Mouse (Mus musculus): ENCODE results near the gene Tmem52b. TPM values are rescaled to one million over a fixed set of nuclear protein-coding genes. Genes with fewer than 3 reads are reported as not detected.

The Tmem52b gene
- polyA plus RNA-seq, 1 experiment = not detected

DNA sequence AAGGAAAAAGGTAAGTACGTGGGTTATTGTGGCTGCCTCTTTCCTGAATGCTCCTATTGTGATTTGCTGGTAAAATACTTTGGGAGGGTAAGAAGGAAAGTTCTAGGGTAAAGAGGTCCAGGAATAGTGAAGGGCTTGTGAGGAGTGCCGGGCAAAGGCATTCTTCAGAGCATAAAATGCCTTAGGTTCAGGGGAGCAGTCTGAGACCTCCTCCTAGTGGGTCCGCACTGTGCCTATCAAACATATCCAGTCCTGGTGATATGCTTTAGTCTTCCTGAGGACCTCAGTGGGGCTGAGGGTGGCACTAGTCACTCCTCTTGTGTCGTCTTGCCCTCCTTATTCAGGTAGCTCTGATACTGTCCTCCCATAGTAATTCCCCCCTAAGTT lies 47.3 kb downstream of the Tmem52b start:
- TF ChIP-seq CTCF (IDR thresholded peaks at IDR 0.05; ENCODE audit: insufficient read depth, low read depth, low read length) (no peak), POLR2A (IDR thresholded peaks at IDR 0.05; ENCODE audit: insufficient read depth, low read depth, low read length) (no peak)
- Histone ChIP-seq H3K27ac (ENCODE audit: insufficient read depth, low read depth, low read length) (no peak overlapping the region), H3K4me1 (ENCODE audit: control insufficient read depth, insufficient read depth, low read length) (no peaks in the 10 kb centered on the region), H3K4me3 (ENCODE audit: insufficient read depth, low read depth, low read length) (no peak overlapping the region)
- WGBS = 52% methylated on average over 4 of the region's 4 CpGs

DNA sequence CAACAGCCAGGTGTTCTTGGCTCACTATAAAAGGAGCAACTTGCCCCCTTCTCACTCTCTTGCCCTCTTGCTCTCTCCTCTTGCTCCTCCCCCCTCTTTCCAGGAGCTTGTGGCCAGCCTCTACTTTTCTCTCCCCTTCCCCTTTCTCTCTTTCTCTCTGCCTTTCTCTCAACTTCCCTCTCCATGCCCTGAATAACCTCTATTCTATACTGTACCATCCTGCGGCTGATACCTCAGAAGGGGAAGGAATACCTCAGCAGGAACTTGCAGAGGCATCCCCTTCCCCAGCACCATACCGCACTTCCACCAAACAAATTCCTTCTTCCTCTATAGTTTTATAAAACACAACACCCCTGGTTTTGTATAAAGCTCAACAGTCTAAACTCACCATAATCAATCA lies 52.9 kb downstream of the Tmem52b start:
- no peak overlapping the region for H3K27ac ChIP-seq (ENCODE audit: insufficient read depth, low read depth, low read length)
- no peak overlapping the region for H3K4me3 ChIP-seq (ENCODE audit: insufficient read depth, low read depth, low read length)
- no peak for TF ChIP-seq CTCF (IDR thresholded peaks at IDR 0.05; ENCODE audit: insufficient read depth, low read depth, low read length)
- TF ChIP-seq POLR2A (IDR thresholded peaks at IDR 0.05; ENCODE audit: insufficient read depth, low read depth, low read length) = no peak
- no peaks in the 10 kb centered on the region for H3K4me1 ChIP-seq (ENCODE audit: control insufficient read depth, insufficient read depth, low read length)
- WGBS = 85% methylated on average over 2 of the region's 2 CpGs

Other genes with a start within 250 kb of the Tmem52b start
- not detected in 2 replicates for gene Cd69, start 237.1 kb upstream of the Tmem52b start, polyA plus RNA-seq (2012; ENCODE audit: insufficient read depth, insufficient read length, low replicate concordance, missing spikeins)
- not detected in 2 replicates for gene 4922502D21Rik, start 180.8 kb upstream of the Tmem52b start, polyA plus RNA-seq (2012; ENCODE audit: insufficient read depth, insufficient read length, low replicate concordance, missing spikeins)
- gene Clec12a, start 169.9 kb upstream of the Tmem52b start, polyA plus RNA-seq (2012; ENCODE audit: insufficient read depth, insufficient read length, low replicate concordance, missing spikeins) = not detected in 2 replicates
- not detected in 2 replicates for gene Clec12b, start 126.7 kb upstream of the Tmem52b start, polyA plus RNA-seq (2012; ENCODE audit: insufficient read depth, insufficient read length, low replicate concordance, missing spikeins)
- gene Clec1b, start 115.3 kb upstream of the Tmem52b start, polyA plus RNA-seq (2012; ENCODE audit: insufficient read depth, insufficient read length, low replicate concordance, missing spikeins) = not detected in 2 replicates
- not detected in 2 replicates for gene Clec9a, start 103.7 kb upstream of the Tmem52b start, polyA plus RNA-seq (2012; ENCODE audit: insufficient read depth, insufficient read length, low replicate concordance, missing spikeins)
- gene Clec1a, start 60.6 kb upstream of the Tmem52b start, polyA plus RNA-seq (2012; ENCODE audit: insufficient read depth, insufficient read length, low replicate concordance, missing spikeins) = not detected in 2 replicates
- gene Olr1, start 5.4 kb upstream of the Tmem52b start, polyA plus RNA-seq (2012; ENCODE audit: insufficient read depth, insufficient read length, low replicate concordance, missing spikeins) = not detected in 2 replicates
- 169 TPM in 1 of 2 replicates, not detected in the other for gene Gabarapl1, start 20.6 kb downstream of the Tmem52b start, polyA plus RNA-seq (2012; ENCODE audit: insufficient read depth, insufficient read length, low replicate concordance, missing spikeins)
- not detected in 2 replicates for gene Klre1, start 65.3 kb downstream of the Tmem52b start, polyA plus RNA-seq (2012; ENCODE audit: insufficient read depth, insufficient read length, low replicate concordance, missing spikeins)
- gene Klrd1, start 79.2 kb downstream of the Tmem52b start, polyA plus RNA-seq (2012; ENCODE audit: insufficient read depth, insufficient read length, low replicate concordance, missing spikeins) = not detected in 2 replicates
- gene Klrk1, start 111.3 kb downstream of the Tmem52b start, polyA plus RNA-seq (2012; ENCODE audit: insufficient read depth, insufficient read length, low replicate concordance, missing spikeins) = not detected in 2 replicates
- not detected in 2 replicates for gene Klrc3, start 130.8 kb downstream of the Tmem52b start, polyA plus RNA-seq (2012; ENCODE audit: insufficient read depth, insufficient read length, low replicate concordance, missing spikeins)
- gene Klrc2, start 148.1 kb downstream of the Tmem52b start, polyA plus RNA-seq (2012; ENCODE audit: insufficient read depth, insufficient read length, low replicate concordance, missing spikeins) = not detected in 2 replicates
- gene Klrc1, start 166.4 kb downstream of the Tmem52b start, polyA plus RNA-seq (2012; ENCODE audit: insufficient read depth, insufficient read length, low replicate concordance, missing spikeins) = not detected in 2 replicates
- not detected in 2 replicates for gene Klri1, start 204.6 kb downstream of the Tmem52b start, polyA plus RNA-seq (2012; ENCODE audit: insufficient read depth, insufficient read length, low replicate concordance, missing spikeins)
- gene Klri2, start 227.9 kb downstream of the Tmem52b start, polyA plus RNA-seq (2012; ENCODE audit: insufficient read depth, insufficient read length, low replicate concordance, missing spikeins) = not detected in 2 replicates